Mouse (Mus musculus): ENCODE data around the gene Tmem239.

Tmem239 gene

GRCm38 (mm10) chr2:130451727-130452090 lies 45.4 kb downstream of the Tmem239 start:
- H3K36me3 ChIP-seq (ENCODE audit: control insufficient read depth, insufficient read depth, low read length, poor library complexity, severe bottlenecking), result no peaks in the 10 kb centered on the region; the same call in 1 of the 2 replicates
- no peaks in the 10 kb centered on the region for H3K27me3 ChIP-seq (ENCODE audit: control insufficient read depth, insufficient read depth, low read length, poor library complexity, severe bottlenecking)
- no peak for DNase-seq (ENCODE audit: low read depth, low spot score)

GRCm38 (mm10) chr2:130452266-130452665 lies 46.0 kb downstream of the Tmem239 start:
- DNase-seq (ENCODE audit: low read depth, low spot score), result no peak
- no peaks in the 10 kb centered on the region for H3K27me3 ChIP-seq (ENCODE audit: control insufficient read depth, insufficient read depth, low read length, poor library complexity, severe bottlenecking)

GRCm38 (mm10) chr2:130453421-130453820 lies 47.1 kb downstream of the Tmem239 start:
- H3K27me3 ChIP-seq (ENCODE audit: control insufficient read depth, insufficient read depth, low read length, poor library complexity, severe bottlenecking), result no peaks in the 10 kb centered on the region
- no peaks in the 10 kb centered on the region; the same call in 1 of the 2 replicates for H3K36me3 ChIP-seq (ENCODE audit: control insufficient read depth, insufficient read depth, low read length, poor library complexity, severe bottlenecking)
- DNase-seq (ENCODE audit: low read depth, low spot score), result no peak

More at GRCm38 (mm10) chr2:130452266-130452665, 46.0 kb downstream of the Tmem239 start:
- H3K36me3 ChIP-seq (ENCODE audit: control insufficient read depth, insufficient read depth, low read length, poor library complexity, severe bottlenecking), result no peaks in the 10 kb centered on the region; the same call in 1 of the 2 replicates

- no peak for DNase-seq (ENCODE audit: low read depth, low spot score)
- H3K36me3 ChIP-seq (ENCODE audit: control insufficient read depth, insufficient read depth, low read length, poor library complexity, severe bottlenecking), result no peaks in the 10 kb centered on the region; the same call in 1 of the 2 replicates
- H3K27me3 ChIP-seq (ENCODE audit: control insufficient read depth, insufficient read depth, low read length, poor library complexity, severe bottlenecking), result no peaks in the 10 kb centered on the region
Measured at GRCm38 (mm10) chr2:130454748-130455370, 48.6 kb downstream of the Tmem239 start.

Data from splenic B cell, adult 2 months (primary cell).